Mouse (Mus musculus) small intestine, adult 2 months (tissue): ENCODE measurements around the gene Ablim1. TPM values are rescaled to one million over a fixed set of nuclear protein-coding genes. Genes with fewer than 3 reads are reported as not detected.

Experiments used
- H3K27ac ChIP-seq: fragments of 200-500 bp; 2 replicates; pipeline ENCODE4 v1.5.1; 2012; ENCODE audit warnings: low read depth, low read length, control low read depth, inconsistent platforms; ENCODE audit not compliant: insufficient read depth
- H3K27me3 ChIP-seq: fragments of 200-500 bp; 2 replicates; pipeline ENCODE4 v1.6.1; 2012; ENCODE audit warnings: mild to moderate bottlenecking, moderate library complexity, low read length, inconsistent platforms; ENCODE audit not compliant: control insufficient read depth, insufficient read depth
- H3K36me3 ChIP-seq: fragments of 200-500 bp; 2 replicates; pipeline ENCODE4 v1.6.1; 2012; ENCODE audit warnings: mild to moderate bottlenecking, low read length, control low read depth, inconsistent platforms; ENCODE audit not compliant: control insufficient read depth, insufficient read depth
- H3K4me1 ChIP-seq: fragments of 200-500 bp; 2 replicates; pipeline ENCODE4 v1.6.1; 2012; ENCODE audit warnings: low read length, inconsistent platforms, mixed read lengths; ENCODE audit not compliant: control insufficient read depth, insufficient read depth, insufficient read length
- H3K4me3 ChIP-seq: fragments of 200-500 bp; 2 replicates; pipeline ENCODE4 v1.5.1; 2012; ENCODE audit warnings: low read depth, mild to moderate bottlenecking, control low read depth, inconsistent platforms, low read length, moderate library complexity
- CTCF ChIP-seq: fragments of 200-500 bp; IDR thresholded peaks from 2 replicates; pipeline ENCODE4 v1.5.1; 2012; ENCODE audit warnings: low read depth, mild to moderate bottlenecking, control low read depth, inconsistent platforms, low read length, moderate library complexity, mixed read lengths; ENCODE audit not compliant: insufficient replicate concordance, insufficient read length; ENCODE audit errors: extremely low read depth
- POLR2A ChIP-seq: fragments of 200-500 bp; IDR thresholded peaks from 2 replicates; pipeline ENCODE4 v1.6.1; 2012; ENCODE audit warnings: low read depth, mild to moderate bottlenecking, control low read depth, inconsistent platforms, low read length, moderate library complexity
- WGBS: fragments of 180-500 bp; shearing (Covaris S2); methylation state at CpG from one replicate; pipeline ENCODE4 v1.1.7; 2018; 5-methylcytosine and 5-hydroxymethylcytosine counted together
- polyA plus RNA-seq: library from polyadenylated mRNA; depleted of rRNA; stranded (reverse); fragments of >200 nt; gene quantifications from 2 replicates; pipeline ENCODE4 v1.2.3, GENCODE M21; 2012

The Ablim1 gene
- polyA plus RNA-seq, 1 experiment, result 47.2 TPM

DNA sequence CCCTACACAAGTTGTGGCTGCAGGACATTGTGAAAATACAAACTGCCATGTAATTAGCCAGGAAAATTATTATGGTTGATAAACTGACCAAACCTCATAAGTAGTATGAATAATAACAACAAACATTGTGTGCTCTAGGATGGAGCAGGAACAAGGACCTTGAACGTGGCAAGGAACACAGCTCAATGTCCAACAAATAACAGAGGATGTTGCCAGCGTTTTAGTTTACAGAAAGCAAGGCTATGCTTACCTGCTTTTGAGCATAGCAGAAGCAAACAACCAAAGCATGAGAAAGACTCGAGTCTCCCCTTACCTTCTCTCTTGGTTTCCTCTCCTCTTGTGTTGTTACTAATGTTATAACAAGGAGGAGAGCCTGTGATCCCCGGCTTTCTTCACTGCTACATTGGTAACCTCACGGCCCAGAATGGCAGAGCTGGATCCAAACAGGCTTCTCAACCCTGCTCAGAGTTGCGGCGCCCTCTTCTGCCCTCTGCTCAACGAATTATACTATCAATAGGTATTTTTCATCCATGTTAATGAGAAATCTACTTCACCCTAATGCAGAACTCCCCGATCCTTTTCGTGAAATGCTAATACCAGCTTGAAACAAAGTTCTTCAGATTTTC lies 45.1 kb upstream of the Ablim1 start:
- TF ChIP-seq POLR2A (no peak), CTCF (no peak)
- Histone ChIP-seq H3K27me3 (no peaks in the 10 kb centered on the region), H3K4me3 (peak overlapping the region; percentile 41), H3K4me1 (peaks cover 25% of the 10 kb centered on the region), H3K36me3 (no peaks in the 10 kb centered on the region), H3K27ac (peak overlapping the region; percentile 89)
- WGBS, result 8% methylated on average over 10 of the region's 10 CpGs

DNA sequence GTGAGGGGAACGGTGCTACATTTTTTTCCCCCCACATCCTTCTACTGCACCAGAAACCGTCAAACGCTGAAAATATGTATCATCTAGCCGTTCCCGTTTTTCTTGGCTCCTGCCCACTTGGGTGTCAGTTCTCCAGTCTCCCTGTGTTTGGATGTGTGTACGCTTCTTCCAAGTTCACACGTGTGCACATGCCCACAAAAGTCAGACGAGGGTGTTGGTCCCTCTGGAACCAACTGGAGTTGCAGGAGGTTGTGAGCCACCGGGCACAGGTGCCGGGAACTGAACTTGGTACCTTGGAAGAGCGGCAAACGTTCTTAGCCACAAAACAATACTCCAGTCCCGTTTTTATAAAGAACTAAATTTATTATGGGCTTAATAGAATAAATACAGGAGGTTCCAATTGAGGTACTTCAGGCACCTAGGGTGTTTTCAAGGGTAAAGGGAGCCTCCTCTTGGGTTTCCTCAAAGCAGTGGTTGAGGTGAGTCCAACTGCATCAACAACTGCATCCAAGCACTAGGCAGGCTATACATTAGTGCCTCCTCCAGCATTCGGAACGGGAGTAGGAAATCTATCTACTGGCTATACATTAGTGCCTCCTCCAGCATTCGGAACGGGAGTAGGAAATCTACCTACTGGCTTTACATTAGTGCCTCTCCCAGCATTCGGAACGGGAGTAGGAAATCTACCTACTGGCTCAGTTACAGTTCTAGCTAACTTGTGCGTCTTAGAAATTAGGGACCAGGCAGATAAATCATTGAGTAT lies 44.3 kb upstream of the Ablim1 start:
- 79% methylated on average over 20 of the region's 20 CpGs for WGBS
- no peaks in the 10 kb centered on the region for H3K27me3 ChIP-seq
- H3K4me1 ChIP-seq, result peaks cover 20% of the 10 kb centered on the region
- TF ChIP-seq CTCF (no peak), POLR2A (no peak)
- H3K27ac ChIP-seq, result no peak overlapping the region
- no peak overlapping the region for H3K4me3 ChIP-seq
- H3K36me3 ChIP-seq, result no peaks in the 10 kb centered on the region

DNA sequence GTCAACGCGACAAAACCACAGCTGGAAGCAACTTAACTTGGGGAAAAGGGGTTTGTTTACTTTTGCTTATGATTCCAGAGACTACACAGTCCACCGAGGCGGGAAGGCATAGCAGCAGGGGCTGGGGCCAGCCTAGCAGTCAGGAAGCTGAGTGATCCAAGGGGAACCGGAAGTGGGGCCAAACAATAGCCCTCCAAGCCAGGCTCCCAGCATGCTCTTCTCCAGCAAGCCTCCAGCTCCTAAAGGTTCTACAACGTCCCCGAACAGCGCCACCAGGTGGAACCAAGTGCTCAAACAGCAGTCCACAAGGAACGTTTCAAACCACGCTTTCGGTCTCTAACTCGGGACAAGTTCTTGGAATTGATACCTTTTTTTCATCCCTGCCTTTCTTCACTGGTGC lies 43.6 kb upstream of the Ablim1 start:
- WGBS, result 47% methylated on average over 12 of the region's 12 CpGs

DNA sequence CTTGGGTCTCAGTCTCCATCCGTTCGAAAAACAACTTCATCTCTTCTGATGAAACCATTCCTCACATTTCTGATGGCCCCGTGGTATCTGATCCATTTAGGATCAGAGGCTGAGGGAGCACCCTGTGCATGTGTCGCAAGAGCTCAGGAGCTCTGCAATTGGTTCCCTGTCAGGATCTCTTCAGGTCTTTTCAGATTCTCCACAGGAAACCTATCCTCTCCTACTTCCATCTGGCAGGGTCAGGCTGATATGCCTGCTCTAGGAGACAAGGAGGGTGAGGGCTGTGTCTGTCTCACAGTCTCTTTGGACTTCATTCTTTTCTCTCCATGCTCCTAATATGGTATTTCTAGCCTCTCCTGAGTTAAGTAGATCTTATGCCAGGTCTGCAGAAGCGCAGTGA lies 43.1 kb upstream of the Ablim1 start:
- H3K27me3 ChIP-seq, result no peaks in the 10 kb centered on the region
- no peak for TF ChIP-seq CTCF
- TF ChIP-seq POLR2A, result no peak
- no peak overlapping the region for H3K27ac ChIP-seq
- 89% methylated on average over 5 of the region's 5 CpGs for WGBS
- peaks cover 14% of the 10 kb centered on the region for H3K4me1 ChIP-seq
- no peaks in the 10 kb centered on the region for H3K36me3 ChIP-seq
- H3K4me3 ChIP-seq, result peak overlapping the region; percentile 43

More for the DNA sequence above, 43.6 kb upstream of the Ablim1 start:
- Histone ChIP-seq H3K36me3 (no peaks in the 10 kb centered on the region), H3K27ac (no peak overlapping the region), H3K27me3 (no peaks in the 10 kb centered on the region), H3K4me1 (peaks cover 16% of the 10 kb centered on the region), H3K4me3 (peak overlapping the region; percentile 43)
- peak; percentile 62; the same call in 1 of the 2 replicates for TF ChIP-seq CTCF
- TF ChIP-seq POLR2A, result no peak

DNA sequence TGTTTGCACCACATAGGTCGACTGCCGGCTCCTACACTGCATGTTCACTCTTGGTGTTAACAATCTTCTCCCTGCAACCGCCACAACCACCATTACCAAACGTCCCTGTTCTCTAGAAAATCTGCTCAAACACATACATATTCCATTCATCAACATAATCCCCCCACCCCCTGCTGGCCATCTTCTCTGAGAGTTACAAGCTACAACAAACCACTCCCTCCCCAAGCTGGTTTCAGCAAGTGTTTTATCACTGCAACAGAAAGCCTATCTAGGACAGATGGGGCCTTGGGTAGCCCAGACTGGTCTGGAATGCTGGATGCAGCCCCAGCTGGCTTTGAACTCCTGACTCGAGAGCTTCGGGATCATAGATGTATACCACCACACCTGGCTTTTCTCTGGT lies 42.5 kb upstream of the Ablim1 start:
- 84% methylated on average over 6 of the region's 6 CpGs for WGBS
- no peaks in the 10 kb centered on the region for H3K36me3 ChIP-seq
- H3K4me3 ChIP-seq, result no peak overlapping the region
- TF ChIP-seq CTCF (no peak), POLR2A (no peak)
- no peaks in the 10 kb centered on the region for H3K27me3 ChIP-seq
- H3K4me1 ChIP-seq, result peaks cover 14% of the 10 kb centered on the region
- H3K27ac ChIP-seq, result no peak overlapping the region

DNA sequence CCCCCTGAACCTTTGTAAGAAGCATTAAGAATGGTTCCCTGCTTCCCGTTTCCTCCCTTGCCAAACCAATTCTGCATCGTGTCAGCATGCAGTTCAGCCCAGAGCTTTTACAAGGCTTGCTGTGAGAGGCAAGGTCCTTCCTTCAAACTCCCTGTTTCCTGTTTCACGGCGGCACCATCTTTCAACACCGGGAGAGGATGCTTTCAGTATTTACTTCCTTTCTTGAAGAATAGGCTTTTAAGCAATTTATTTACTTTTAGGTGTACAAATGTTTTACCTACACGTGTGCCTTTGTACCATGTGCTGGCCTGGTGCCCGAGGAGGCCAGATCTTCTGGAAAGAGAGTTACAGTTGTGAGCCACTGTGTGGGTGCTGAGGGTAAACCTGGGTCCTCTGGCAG lies 41.6 kb upstream of the Ablim1 start:
- WGBS, result 47% methylated on average over 7 of the region's 7 CpGs
- TF ChIP-seq CTCF (no peak), POLR2A (no peak)
- no peak overlapping the region for H3K4me3 ChIP-seq
- peak overlapping the region; percentile 62 for H3K27ac ChIP-seq
- no peaks in the 10 kb centered on the region for H3K36me3 ChIP-seq
- H3K4me1 ChIP-seq, result peaks cover 14% of the 10 kb centered on the region
- H3K27me3 ChIP-seq, result no peaks in the 10 kb centered on the region

DNA sequence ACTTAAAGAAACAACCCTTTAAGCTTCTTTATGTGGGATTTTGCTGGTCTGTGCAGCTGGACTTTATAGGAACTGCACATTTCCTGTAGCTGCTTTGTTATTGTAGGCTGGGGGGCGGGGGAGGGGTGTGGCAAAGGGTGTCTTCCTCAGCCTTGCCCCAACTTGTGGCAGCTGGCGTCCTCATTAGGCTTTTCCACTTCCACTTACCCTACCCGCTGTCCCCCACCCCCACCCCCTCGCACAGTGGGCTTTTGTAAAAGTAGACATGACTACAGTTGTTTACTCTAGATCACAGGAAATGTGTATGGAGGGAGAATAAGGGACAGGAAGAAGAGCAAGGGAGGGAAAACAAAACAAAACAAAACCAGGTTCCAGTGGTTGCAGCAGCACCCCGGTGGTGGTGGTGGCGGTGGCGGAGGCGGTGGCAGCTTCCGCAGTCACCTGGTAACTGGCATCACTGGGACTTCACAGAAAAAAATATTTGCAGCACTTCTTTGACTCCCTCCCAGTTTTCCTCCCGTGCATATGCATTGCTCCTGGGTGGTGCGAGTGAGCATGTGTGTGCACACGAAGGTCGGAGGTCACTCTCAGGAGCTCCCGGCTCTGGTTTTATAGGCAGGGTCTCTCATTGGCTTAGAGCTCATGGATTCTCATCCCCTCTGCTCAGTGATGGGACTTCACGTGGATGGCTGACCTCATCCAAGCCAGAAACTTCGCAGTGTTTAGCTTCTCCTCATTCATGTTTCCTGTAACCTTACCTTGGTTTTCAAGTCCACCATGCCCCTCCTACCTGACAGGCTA lies 40.9 kb upstream of the Ablim1 start:
- no peak for TF ChIP-seq POLR2A
- 53% methylated on average over 16 of the region's 16 CpGs for WGBS
- Histone ChIP-seq H3K4me3 (no peak overlapping the region), H3K27ac (peak overlapping the region; percentile 62), H3K4me1 (peaks cover 14% of the 10 kb centered on the region), H3K36me3 (no peaks in the 10 kb centered on the region), H3K27me3 (no peaks in the 10 kb centered on the region)
